Mouse (Mus musculus) intestine, postnatal 0 days (tissue): ENCODE measurements around the gene Tepp. TPM values are rescaled to one million over a fixed set of nuclear protein-coding genes. Genes with fewer than 3 reads are reported as not detected.

ENCODE experiments used
- ATAC-seq: fragments of 200-750 bp; cut with Nextera tagmentation; 2 replicates; pipeline ENCODE4 v1.8.0; 2017; ENCODE audit warnings: mild to moderate bottlenecking, moderate TSS enrichment, moderate library complexity
- H3K27ac ChIP-seq: fragments of 300-500 bp; sonication (generic); 2 replicates; pipeline ENCODE4 v1.5.1; 2014; ENCODE audit warnings: mild to moderate bottlenecking, low read depth, low read length, moderate library complexity
- H3K27me3 ChIP-seq: fragments of 300-500 bp; sonication (generic); replicated peaks from 2 replicates; pipeline ENCODE4 v1.6.1; 2014; ENCODE audit warnings: low read length, mixed read lengths; ENCODE audit not compliant: control insufficient read depth, insufficient read depth
- H3K36me3 ChIP-seq: fragments of 300-500 bp; sonication (generic); 2 replicates; pipeline ENCODE4 v1.6.1; 2014; ENCODE audit warnings: mild to moderate bottlenecking, moderate library complexity; ENCODE audit not compliant: control insufficient read depth, insufficient read depth
- H3K4me1 ChIP-seq: fragments of 300-500 bp; sonication (generic); replicated peaks from 2 replicates; pipeline ENCODE4 v1.6.1; 2014; ENCODE audit warnings: antibody characterized with exemption, low read length, mixed read lengths; ENCODE audit not compliant: control insufficient read depth, insufficient read depth
- H3K4me2 ChIP-seq: fragments of 300-500 bp; sonication (generic); replicated peaks from 2 replicates; pipeline ENCODE4 v1.6.1; 2014; ENCODE audit warnings: low read depth, mild to moderate bottlenecking, moderate library complexity
- H3K4me3 ChIP-seq: fragments of 300-500 bp; sonication (generic); 2 replicates; pipeline ENCODE4 v1.5.1; 2014; ENCODE audit warnings: low read depth, low read length
- H3K9ac ChIP-seq: fragments of 300-500 bp; sonication (generic); 2 replicates; pipeline ENCODE4 v1.6.1; 2014; ENCODE audit warnings: mild to moderate bottlenecking, low read depth, low read length
- H3K9me3 ChIP-seq: fragments of 300-500 bp; sonication (generic); 2 replicates; pipeline ENCODE4 v1.6.1; 2016; ENCODE audit warnings: mixed run types; ENCODE audit not compliant: control insufficient read depth
- CTCF ChIP-seq: sonication (generic); IDR thresholded peaks from 2 replicates; pipeline ENCODE4 v1.5.1; 2016; ENCODE audit warnings: low read depth, mild to moderate bottlenecking, control low read depth, antibody characterized with exemption, moderate library complexity
- WGBS: fragments of 180-500 bp; shearing (Covaris S2); extraction: QIAGEN DNeasy Blood & Tissue Kit; methylation state at CpG from one replicate; pipeline ENCODE4 v1.1.7; 2014; 5-methylcytosine and 5-hydroxymethylcytosine counted together
- polyA plus RNA-seq: library from polyadenylated mRNA; unstranded; fragments of >200 nt; fragmentation: Nextera tagmentation; extraction: Ambion mirVana; gene quantifications from 2 replicates; pipeline ENCODE4 v1.2.1, GENCODE M21; 2015

The Tepp gene
- polyA plus RNA-seq, 1 experiment from 2014 or later = not detected

DNA sequence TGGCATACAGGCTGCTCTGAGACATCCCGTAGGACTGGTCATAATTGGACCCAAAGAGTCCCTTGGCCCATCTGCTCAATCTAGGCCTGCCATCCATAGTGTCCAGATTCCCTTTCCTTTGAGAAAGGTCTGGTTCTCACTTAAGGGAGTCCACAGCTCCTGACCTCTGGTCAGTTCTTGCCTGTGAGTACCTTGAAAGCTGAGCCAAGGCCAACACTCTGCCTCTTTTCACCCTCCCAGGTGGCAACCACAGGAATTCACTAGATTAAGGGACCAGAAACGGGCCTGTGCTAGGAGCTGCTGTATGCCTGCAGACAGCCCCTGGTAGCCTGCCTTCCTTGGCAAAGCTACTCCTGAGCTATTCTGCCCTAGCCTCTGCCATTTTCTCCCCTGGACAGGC, 44.2 kb downstream of the Tepp start:
- Histone ChIP-seq H3K9ac (no peak overlapping the region), H3K4me2 (no peak overlapping the region), H3K4me1 (peaks cover 6% of the 10 kb centered on the region), H3K36me3 (no peaks in the 10 kb centered on the region; the same call in 1 of the 2 replicates), H3K27ac (no peak overlapping the region), H3K27me3 (no peaks in the 10 kb centered on the region), H3K4me3 (no peak overlapping the region), H3K9me3 (no peaks in the 10 kb centered on the region)
- 96% methylated on average over 2 of the region's 2 CpGs for whole genome bisulfite sequencing
- ATAC-seq = no peak
- TF ChIP-seq CTCF = no peak

DNA sequence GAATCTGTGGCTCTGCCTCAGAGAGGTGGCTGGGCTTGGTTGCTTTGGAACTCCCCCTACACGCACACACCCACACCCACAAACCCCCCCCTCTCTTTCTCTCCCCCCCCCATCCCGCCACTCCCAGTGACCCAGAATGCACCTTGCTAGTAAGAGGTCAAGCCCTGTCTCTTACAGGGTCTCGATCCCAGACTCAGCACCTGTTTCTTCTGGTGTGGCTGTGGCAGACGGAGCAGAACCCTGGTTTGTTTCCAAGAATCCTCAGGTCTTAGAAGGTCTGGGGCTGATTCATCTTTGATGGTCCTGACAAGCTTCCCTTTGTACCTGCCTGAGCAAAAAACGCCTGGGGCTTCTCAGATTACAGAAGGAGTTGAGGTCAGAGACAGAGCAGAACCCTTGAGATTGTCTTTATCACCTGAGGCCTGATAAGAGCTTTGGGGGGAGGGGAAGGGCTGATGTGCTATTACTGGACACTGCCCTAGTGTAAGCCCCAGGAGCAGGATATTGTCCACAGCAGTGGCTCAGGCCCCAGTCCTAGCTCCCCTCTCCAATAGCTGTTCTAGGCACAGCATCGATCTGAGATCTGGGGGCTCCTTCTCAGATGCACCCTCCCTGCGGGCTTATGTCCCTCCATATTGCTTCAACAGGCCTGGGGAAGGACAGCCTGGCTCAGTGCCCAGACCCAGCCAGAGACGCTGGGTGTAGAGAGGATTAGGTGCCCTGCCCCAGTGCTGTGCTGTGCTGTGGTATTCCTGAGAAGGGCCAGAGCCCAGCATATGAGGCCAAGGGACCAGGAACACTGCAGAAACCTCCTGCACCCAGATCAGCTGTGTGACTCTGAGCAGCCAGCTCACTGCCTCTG, 48.4 kb downstream of the Tepp start:
- ATAC-seq = peak; percentile 57
- H3K9me3 ChIP-seq = no peaks in the 10 kb centered on the region
- WGBS = 20% methylated on average over 7 of the region's 8 CpGs
- H3K4me1 ChIP-seq = peaks cover 6% of the 10 kb centered on the region; the same call in 1 of the 2 replicates
- peak overlapping the region; percentile 30; the same call in 1 of the 2 replicates for H3K4me2 ChIP-seq
- H3K4me3 ChIP-seq = no peak overlapping the region
- no peaks in the 10 kb centered on the region for H3K27me3 ChIP-seq
- no peak overlapping the region for H3K9ac ChIP-seq
- H3K27ac ChIP-seq = peak overlapping the region; percentile 82
- no peak for TF ChIP-seq CTCF
- no peaks in the 10 kb centered on the region; the same call in 1 of the 2 replicates for H3K36me3 ChIP-seq

GRCm38 (mm10) chr8:95360181-95361015, 50.0 kb downstream of the Tepp start:
- WGBS = 30% methylated on average over 7 of the region's 7 CpGs
- Histone ChIP-seq H3K4me2 (no peak overlapping the region), H3K36me3 (no peaks in the 10 kb centered on the region), H3K9ac (no peak overlapping the region), H3K27me3 (no peaks in the 10 kb centered on the region), H3K4me3 (no peak overlapping the region), H3K4me1 (peaks cover 6% of the 10 kb centered on the region; the same call in 1 of the 2 replicates), H3K27ac (peak overlapping the region; percentile 82), H3K9me3 (no peaks in the 10 kb centered on the region)
- no peak for ATAC-seq
- no peak for TF ChIP-seq CTCF

DNA sequence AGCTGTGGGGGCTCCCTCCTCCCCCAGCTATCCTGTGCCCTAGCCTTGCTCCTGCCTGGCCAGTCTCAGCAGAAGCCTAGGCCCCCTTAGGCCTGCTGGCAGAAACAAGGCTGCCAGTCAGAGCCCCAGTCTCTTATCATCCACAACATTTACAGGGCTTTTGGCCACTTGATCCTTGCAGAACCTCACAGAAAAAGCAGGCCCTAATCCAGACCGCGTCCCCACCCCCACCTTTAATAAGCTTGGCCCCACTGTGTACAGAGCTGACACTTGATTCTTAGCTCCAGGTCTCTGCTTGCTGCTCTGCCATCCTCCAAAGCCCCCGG, 50.6 kb downstream of the Tepp start:
- H3K9ac ChIP-seq = no peak overlapping the region
- H3K27me3 ChIP-seq = no peaks in the 10 kb centered on the region
- ATAC-seq = no peak
- TF ChIP-seq CTCF = no peak
- no peaks in the 10 kb centered on the region for H3K36me3 ChIP-seq
- peaks cover 6% of the 10 kb centered on the region; the same call in 1 of the 2 replicates for H3K4me1 ChIP-seq
- 38% methylated on average over 3 of the region's 3 CpGs for WGBS
- no peak overlapping the region for H3K4me2 ChIP-seq
- no peak overlapping the region for H3K27ac ChIP-seq
- no peaks in the 10 kb centered on the region for H3K9me3 ChIP-seq
- no peak overlapping the region for H3K4me3 ChIP-seq

DNA sequence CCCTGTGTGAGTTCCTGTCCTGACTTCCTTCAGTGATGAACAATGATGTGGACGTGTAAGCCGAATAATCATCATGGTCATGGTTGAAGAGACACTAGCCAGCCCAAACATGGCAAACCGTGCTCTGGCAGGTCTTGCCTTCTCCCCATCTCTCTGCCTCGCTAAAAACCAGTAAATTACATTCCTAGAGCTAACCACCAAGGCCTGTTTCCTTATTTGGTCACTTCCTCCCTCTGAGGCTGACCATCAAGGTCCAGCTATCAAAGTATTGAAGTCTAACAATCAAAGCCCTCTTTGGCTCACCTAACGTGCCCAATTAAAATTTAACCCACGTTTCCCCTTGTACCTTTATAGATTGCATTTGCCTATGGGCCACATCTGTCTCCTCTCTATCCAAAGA, 51.9 kb downstream of the Tepp start:
- H3K4me3 ChIP-seq = no peak overlapping the region
- no peak overlapping the region for H3K27ac ChIP-seq
- H3K9ac ChIP-seq = no peak overlapping the region
- no peak for ATAC-seq
- H3K4me2 ChIP-seq = no peak overlapping the region
- H3K4me1 ChIP-seq = peaks cover 6% of the 10 kb centered on the region; the same call in 1 of the 2 replicates
- no peaks in the 10 kb centered on the region for H3K36me3 ChIP-seq
- H3K27me3 ChIP-seq = no peaks in the 10 kb centered on the region
- 60% methylated on average over 6 of the region's 6 CpGs for WGBS
- H3K9me3 ChIP-seq = no peaks in the 10 kb centered on the region
- no peak for TF ChIP-seq CTCF

- TF ChIP-seq CTCF = no peak
- ATAC-seq = peak; percentile 84
These were observed 53.5 kb downstream of the Tepp start for GRCm38 (mm10) chr8:95363849-95364248.

More at GRCm38 (mm10) chr8:95363849-95364248, 53.5 kb downstream of the Tepp start:
- Histone ChIP-seq H3K27ac (peak overlapping the region; percentile 31), H3K27me3 (no peaks in the 10 kb centered on the region), H3K4me2 (no peak overlapping the region), H3K9ac (no peak overlapping the region), H3K9me3 (no peaks in the 10 kb centered on the region), H3K4me1 (peaks cover 3% of the 10 kb centered on the region; the same call in 1 of the 2 replicates), H3K4me3 (no peak overlapping the region), H3K36me3 (no peaks in the 10 kb centered on the region)
- 44% methylated on average over 2 of the region's 2 CpGs for WGBS
